Mouse (Mus musculus) limb, embryonic 10.5 days (tissue): ENCODE data around the gene Crisp1. TPM values are rescaled to one million over a fixed set of nuclear protein-coding genes. Genes with fewer than 3 reads are reported as not detected.

Experiments
- DNase-seq: peaks from one replicate; pipeline ENCODE4 v3.0.0-alpha.2; 2017; ENCODE audit warnings: low spot score
- H3K27ac ChIP-seq: fragments of 300-500 bp; sonication (generic); 2 replicates; pipeline ENCODE4 v1.5.1; 2016; ENCODE audit warnings: mild to moderate bottlenecking
- H3K27me3 ChIP-seq: fragments of 300-500 bp; sonication (generic); 2 replicates; pipeline ENCODE4 v1.6.1; 2016; ENCODE audit warnings: low read depth, mild to moderate bottlenecking; ENCODE audit not compliant: poor library complexity, severe bottlenecking
- H3K36me3 ChIP-seq: fragments of 300-500 bp; sonication (generic); 2 replicates; pipeline ENCODE4 v1.6.1; 2016; ENCODE audit warnings: mild to moderate bottlenecking, moderate library complexity
- H3K4me1 ChIP-seq: fragments of 300-500 bp; sonication (generic); 2 replicates; pipeline ENCODE4 v1.6.1; 2016
- H3K4me3 ChIP-seq: fragments of 300-500 bp; sonication (generic); 2 replicates; pipeline ENCODE4 v1.5.1; 2016; ENCODE audit warnings: mild to moderate bottlenecking, moderate library complexity
- H3K9me3 ChIP-seq: fragments of 300-500 bp; sonication (generic); replicated peaks from 2 replicates; pipeline ENCODE4 v1.6.1; 2016; ENCODE audit warnings: mild to moderate bottlenecking
- WGBS: fragments of 180-500 bp; shearing (Covaris S2); methylation state at CpG from one replicate; pipeline ENCODE4 v1.1.7; 2016; 5-methylcytosine and 5-hydroxymethylcytosine counted together
- polyA plus RNA-seq: library from polyadenylated mRNA; unstranded; fragments of >200 nt; fragmentation: Nextera tagmentation; extraction: Ambion mirVana; gene quantifications from 2 replicates; pipeline ENCODE4 v1.2.1, GENCODE M21; 2016

The Crisp1 gene
- polyA plus RNA-seq = not detected in 2 replicates

DNA sequence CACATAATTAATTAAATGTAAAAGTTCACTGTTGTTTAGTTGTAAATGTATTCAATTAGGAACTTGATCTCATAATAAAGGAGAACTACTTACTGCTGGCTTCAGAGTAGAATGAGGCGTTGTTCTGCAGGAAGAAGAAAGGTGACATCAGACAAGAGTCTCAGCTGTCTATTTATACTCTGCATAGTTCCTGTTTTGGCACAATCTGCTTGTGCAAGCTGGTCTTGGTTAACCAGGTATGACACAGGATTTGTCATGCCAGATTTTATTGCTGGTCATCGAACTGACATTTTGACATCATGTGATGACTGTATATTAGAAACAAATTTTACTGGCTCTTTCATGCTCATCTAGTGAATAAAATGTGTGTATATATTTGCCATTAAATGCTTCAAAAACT lies at the start of gene Crisp1:
TSS of gene Crisp1 (minus strand) at position 146 of the 400 bp plus-strand sequence.
- H3K9me3 ChIP-seq = no peaks in the 10 kb centered on the region
- H3K4me3 ChIP-seq = no peak within 1 kb of the TSS
- 93% methylated on average over 2 of the region's 2 CpGs for WGBS
- no peak for DNase-seq
- no peak within 1 kb of the TSS for H3K27ac ChIP-seq
- no peaks in the 10 kb centered on the region for H3K4me1 ChIP-seq
- H3K27me3 ChIP-seq = no peaks in the 10 kb centered on the region
- H3K36me3 ChIP-seq = no peaks in the 10 kb centered on the region

DNA sequence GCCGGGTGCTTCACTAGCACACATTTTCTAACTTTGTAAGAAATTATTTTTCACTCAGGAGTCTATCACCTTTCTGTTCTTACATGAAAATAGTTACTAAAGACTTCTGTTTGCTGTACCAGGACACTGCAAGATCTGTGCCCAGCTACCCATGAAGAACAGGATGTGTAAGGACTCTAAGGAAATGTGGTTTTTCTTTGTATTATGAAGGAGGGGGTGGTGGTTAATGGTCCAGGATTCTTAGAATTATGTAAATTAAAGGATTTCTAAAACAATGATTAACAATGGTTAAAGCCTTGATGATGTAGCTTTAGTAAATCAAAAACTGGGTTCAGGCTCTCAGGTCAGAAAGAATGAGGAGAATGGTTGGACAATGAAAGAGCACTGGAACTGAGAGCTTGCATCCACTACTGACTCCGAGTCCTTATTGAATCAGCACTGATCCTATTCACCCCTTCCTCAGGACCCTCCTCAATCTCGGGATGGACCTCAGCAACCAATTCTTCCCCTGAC lies 23.5 kb upstream of the Crisp1 start:
- H3K9me3 ChIP-seq = no peaks in the 10 kb centered on the region
- WGBS = 86% methylated on average over 3 of the region's 3 CpGs
- no peak for DNase-seq
- no peak overlapping the region for H3K27ac ChIP-seq
- no peak overlapping the region for H3K4me3 ChIP-seq
- H3K36me3 ChIP-seq = no peaks in the 10 kb centered on the region
- H3K27me3 ChIP-seq = no peaks in the 10 kb centered on the region
- no peaks in the 10 kb centered on the region for H3K4me1 ChIP-seq

DNA sequence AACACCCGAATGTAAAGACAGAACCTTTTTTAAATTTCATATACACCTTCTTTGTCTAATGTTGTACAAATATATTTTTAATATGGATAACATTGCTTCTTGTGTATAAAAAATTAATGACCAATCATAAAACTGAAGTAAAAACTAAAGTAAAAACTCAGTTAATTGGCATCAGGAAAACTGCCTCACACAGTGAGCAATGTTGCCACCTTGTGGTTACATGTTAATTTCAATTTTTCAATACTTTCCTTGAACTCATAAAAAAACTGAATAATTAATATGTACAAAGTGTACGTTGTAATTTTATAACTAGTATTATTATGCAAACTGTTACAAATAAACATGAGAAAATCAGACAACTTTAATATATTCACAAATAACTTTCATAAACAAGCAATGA lies 33.6 kb downstream of the Crisp1 start:
- no peaks in the 10 kb centered on the region for H3K4me1 ChIP-seq
- no peaks in the 10 kb centered on the region for H3K36me3 ChIP-seq
- H3K9me3 ChIP-seq = no peaks in the 10 kb centered on the region
- H3K27me3 ChIP-seq = no peaks in the 10 kb centered on the region
- 79% methylated on average over 2 of the region's 2 CpGs for WGBS
- H3K27ac ChIP-seq = no peak overlapping the region
- no peak overlapping the region for H3K4me3 ChIP-seq
- no peak for DNase-seq

DNA sequence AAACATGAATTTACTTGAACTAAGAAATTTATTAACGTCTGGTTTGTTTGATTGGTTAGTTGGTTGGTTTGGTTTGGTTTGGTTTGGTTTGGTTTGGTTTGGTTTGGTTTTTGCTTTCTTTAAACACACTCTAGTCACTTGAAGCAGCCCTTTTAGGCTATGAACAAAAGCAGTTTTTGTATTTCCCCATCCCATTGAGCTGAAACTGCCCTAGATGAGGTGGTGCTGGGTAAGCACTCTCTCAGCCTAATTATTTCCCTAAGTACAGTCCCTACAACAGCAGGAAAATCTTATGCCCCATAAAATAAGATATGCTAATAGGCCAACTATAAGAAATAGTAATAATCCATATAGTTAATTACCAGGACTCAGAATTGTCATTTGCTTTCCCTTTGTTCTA lies 43.5 kb downstream of the Crisp1 start:
- H3K27ac ChIP-seq = no peak overlapping the region
- H3K4me1 ChIP-seq = no peaks in the 10 kb centered on the region
- H3K9me3 ChIP-seq = no peaks in the 10 kb centered on the region
- no peaks in the 10 kb centered on the region for H3K36me3 ChIP-seq
- DNase-seq = no peak
- no peak overlapping the region for H3K4me3 ChIP-seq
- WGBS = 79% methylated on average over 1 of the region's 1 CpGs
- no peaks in the 10 kb centered on the region for H3K27me3 ChIP-seq

DNA sequence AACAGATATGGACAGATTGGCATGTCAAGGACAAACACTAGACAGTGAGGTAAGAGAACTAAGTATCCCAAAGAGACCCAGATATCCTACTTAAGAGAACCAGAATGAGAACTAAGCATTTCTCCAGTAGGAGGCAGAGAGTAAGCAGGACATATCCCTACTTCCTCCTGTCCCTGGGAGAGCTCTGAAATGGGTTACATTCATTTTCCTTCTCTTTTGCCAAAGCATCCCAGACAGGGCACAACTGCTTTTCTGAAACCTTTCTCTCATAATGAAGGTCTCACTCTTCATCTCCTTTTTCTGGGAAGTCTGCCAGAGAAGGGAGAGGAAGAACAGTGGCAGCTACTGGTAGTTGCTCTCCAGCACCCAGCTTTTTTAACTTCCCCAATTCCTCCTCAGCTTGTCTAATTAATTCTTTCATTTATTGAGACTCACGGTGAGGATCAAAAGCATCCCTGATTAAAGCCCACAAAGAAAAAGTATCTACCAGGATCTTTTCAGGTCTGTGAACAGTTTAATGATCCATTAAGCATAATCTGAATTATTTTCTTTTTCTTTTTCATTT lies 44.0 kb downstream of the Crisp1 start:
- Histone ChIP-seq H3K4me1 (no peaks in the 10 kb centered on the region), H3K9me3 (no peaks in the 10 kb centered on the region), H3K27me3 (no peaks in the 10 kb centered on the region), H3K4me3 (no peak overlapping the region), H3K36me3 (no peaks in the 10 kb centered on the region), H3K27ac (no peak overlapping the region)
- no peak for DNase-seq
- WGBS = 90% methylated on average over 1 of the region's 1 CpGs

DNA sequence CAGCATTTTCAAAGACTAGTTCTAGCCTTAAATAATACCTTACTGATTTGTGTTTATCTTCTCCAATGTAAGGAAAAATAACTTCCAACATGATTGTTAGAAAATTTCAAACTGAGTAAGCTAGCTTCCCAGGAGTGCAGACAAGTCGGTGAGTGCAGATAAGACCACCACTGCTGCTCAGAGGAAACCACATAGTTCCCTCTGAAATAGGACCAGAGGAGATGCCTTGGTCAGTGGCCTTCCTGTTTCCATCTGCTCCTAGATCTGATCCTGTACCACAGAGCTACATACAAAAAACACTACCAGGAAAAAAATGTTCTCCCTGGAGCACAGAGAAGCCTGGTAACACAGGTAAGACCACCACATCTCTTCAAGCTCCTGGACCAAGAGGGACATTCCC lies 66.5 kb downstream of the Crisp1 start:
- H3K9me3 ChIP-seq = no peaks in the 10 kb centered on the region
- H3K27ac ChIP-seq = no peak overlapping the region
- no peaks in the 10 kb centered on the region for H3K27me3 ChIP-seq
- no peak for DNase-seq
- 86% methylated on average over 1 of the region's 1 CpGs for whole genome bisulfite sequencing
- H3K4me3 ChIP-seq = no peak overlapping the region
- no peaks in the 10 kb centered on the region for H3K36me3 ChIP-seq
- no peaks in the 10 kb centered on the region for H3K4me1 ChIP-seq

Other genes starting within 250 kb of the Crisp1 start
- not detected in 2 replicates for gene AC192777.2, start 223.8 kb downstream of the Crisp1 start, polyA plus RNA-seq
- gene Pgk2, start 110.6 kb downstream of the Crisp1 start, polyA plus RNA-seq = not detected in 2 replicates
- not detected in 2 replicates for gene Crisp3, start 76.9 kb downstream of the Crisp1 start, polyA plus RNA-seq
- gene Esp8, start 200.8 kb upstream of the Crisp1 start, polyA plus RNA-seq = not detected in 2 replicates
- not detected in 2 replicates for gene Esp6, start 242.3 kb upstream of the Crisp1 start, polyA plus RNA-seq